Mouse (Mus musculus) neural tube, embryonic 14.5 days (tissue): ENCODE data around the gene Chst3. TPM values are rescaled to one million over a fixed set of nuclear protein-coding genes. Genes with fewer than 3 reads are reported as not detected.
A peak's percentile ranks its signal among the peaks of the same experiment; 100 is the strongest.
"Not testable (repeated sequence)": the region's sequence is repeated elsewhere in the genome, so short reads cannot be mapped to it uniquely, and the experiment has no call there.

Source experiments
- ATAC-seq: fragments of 200-750 bp; cut with Nextera tagmentation; 2 replicates; pipeline ENCODE4 v1.8.0; 2017; ENCODE audit warnings: low read depth, mild to moderate bottlenecking, moderate TSS enrichment, moderate library complexity
- H3K27ac ChIP-seq: fragments of 300-500 bp; sonication (generic); 2 replicates; pipeline ENCODE4 v1.5.1; 2014; ENCODE audit warnings: low read depth, mild to moderate bottlenecking, control low read depth, low read length, moderate library complexity, mixed read lengths
- H3K27me3 ChIP-seq: fragments of 300-500 bp; sonication (generic); 2 replicates; pipeline ENCODE4 v1.6.1; 2014; ENCODE audit warnings: low read length; ENCODE audit not compliant: control insufficient read depth, insufficient read depth
- H3K36me3 ChIP-seq: fragments of 300-500 bp; sonication (generic); 2 replicates; pipeline ENCODE4 v1.6.1; 2014; ENCODE audit warnings: low read length, mixed read lengths; ENCODE audit not compliant: control insufficient read depth, insufficient read depth
- H3K4me1 ChIP-seq: fragments of 300-500 bp; sonication (generic); 2 replicates; pipeline ENCODE4 v1.6.1; 2014; ENCODE audit warnings: low read length; ENCODE audit not compliant: control insufficient read depth, insufficient read depth
- H3K4me2 ChIP-seq: fragments of 300-500 bp; sonication (generic); 2 replicates; pipeline ENCODE4 v1.6.1; 2014; ENCODE audit warnings: mild to moderate bottlenecking, low read depth, low read length, control low read depth
- H3K4me3 ChIP-seq: fragments of 300-500 bp; sonication (generic); 2 replicates; pipeline ENCODE4 v1.5.1; 2014; ENCODE audit warnings: low read depth, low read length, control low read depth, mixed read lengths
- H3K9ac ChIP-seq: fragments of 300-500 bp; sonication (generic); replicated peaks from 2 replicates; pipeline ENCODE4 v1.6.1; 2014; ENCODE audit warnings: low read depth, mild to moderate bottlenecking, control low read depth, low read length, mixed read lengths
- H3K9me3 ChIP-seq: fragments of 300-500 bp; sonication (generic); 2 replicates; pipeline ENCODE4 v1.6.1; 2016; ENCODE audit warnings: low read length; ENCODE audit not compliant: control insufficient read depth
- WGBS: fragments of 180-500 bp; shearing (Covaris S2); extraction: QIAGEN DNeasy Blood & Tissue Kit; methylation state at CpG from one replicate; pipeline ENCODE4 v1.1.7; 2014; 5-methylcytosine and 5-hydroxymethylcytosine counted together
- polyA plus RNA-seq: library from polyadenylated mRNA; unstranded; fragments of >200 nt; fragmentation: Nextera tagmentation; extraction: Ambion mirVana; gene quantifications from 2 replicates; pipeline ENCODE4 v1.2.1, GENCODE M21; 2014

The Chst3 gene
- polyA plus RNA-seq, 1 experiment from 2014 or later = 0.79 TPM

GRCm38 (mm10) chr10:60196971-60197370 is 22.1 kb downstream of the Chst3 start:
- WGBS = 68% methylated on average over 5 of the region's 5 CpGs
- H3K4me1 ChIP-seq = peaks cover 30% of the 10 kb centered on the region
- H3K9me3 ChIP-seq = no peaks in the 10 kb centered on the region
- no peak overlapping the region for H3K9ac ChIP-seq
- ATAC-seq = no peak
- H3K4me2 ChIP-seq = no peak overlapping the region
- H3K27ac ChIP-seq = no peak overlapping the region
- no peaks in the 10 kb centered on the region for H3K27me3 ChIP-seq
- H3K4me3 ChIP-seq = no peak overlapping the region
- H3K36me3 ChIP-seq = no peaks in the 10 kb centered on the region

- Histone ChIP-seq H3K4me1 (peaks cover 32% of the 10 kb centered on the region), H3K27me3 (no peaks in the 10 kb centered on the region), H3K36me3 (no peaks in the 10 kb centered on the region), H3K4me2 (no peak overlapping the region), H3K27ac (peak overlapping the region; percentile 72), H3K9me3 (no peaks in the 10 kb centered on the region), H3K4me3 (no peak overlapping the region), H3K9ac (no peak overlapping the region)
- WGBS = 20% methylated on average over 4 of the region's 4 CpGs
- peak; percentile 60 for ATAC-seq
Observed at GRCm38 (mm10) chr10:60195087-60195486, 24.0 kb downstream of the Chst3 start.

GRCm38 (mm10) chr10:60193532-60194423 is 25.3 kb downstream of the Chst3 start:
- H3K9me3 ChIP-seq = no peaks in the 10 kb centered on the region
- ATAC-seq = peak; percentile 80
- no peak overlapping the region for H3K9ac ChIP-seq
- WGBS = 7% methylated on average over 19 of the region's 19 CpGs
- peaks cover 32% of the 10 kb centered on the region for H3K4me1 ChIP-seq
- H3K4me2 ChIP-seq = peak overlapping the region; percentile 31; the same call in 1 of the 2 replicates
- no peaks in the 10 kb centered on the region for H3K36me3 ChIP-seq
- no peaks in the 10 kb centered on the region for H3K27me3 ChIP-seq
- H3K27ac ChIP-seq = peak overlapping the region; percentile 72
- H3K4me3 ChIP-seq = no peak overlapping the region

- no peak overlapping the region for H3K27ac ChIP-seq
- WGBS = under 1% methylated on average over 17 of the region's 17 CpGs
- H3K36me3 ChIP-seq = no peaks in the 10 kb centered on the region
- peak overlapping the region; percentile 24; the same call in 1 of the 2 replicates for H3K4me3 ChIP-seq
- ATAC-seq = peak; percentile 39; the same call in 1 of the 2 replicates
- H3K9me3 ChIP-seq = no peaks in the 10 kb centered on the region
- peaks cover 32% of the 10 kb centered on the region for H3K4me1 ChIP-seq
- no peak overlapping the region; the same call in 1 of the 2 replicates for H3K9ac ChIP-seq
- no peaks in the 10 kb centered on the region for H3K27me3 ChIP-seq
- peak overlapping the region; percentile 60 for H3K4me2 ChIP-seq
Observed at GRCm38 (mm10) chr10:60191796-60192195, 27.3 kb downstream of the Chst3 start.

GRCm38 (mm10) chr10:60189534-60190186 is 29.4 kb downstream of the Chst3 start:
- Histone ChIP-seq H3K4me1 (peaks cover 22% of the 10 kb centered on the region), H3K4me3 (no peak overlapping the region), H3K9me3 (no peaks in the 10 kb centered on the region), H3K27ac (no peak overlapping the region), H3K9ac (no peak overlapping the region), H3K27me3 (no peaks in the 10 kb centered on the region), H3K4me2 (no peak overlapping the region), H3K36me3 (no peaks in the 10 kb centered on the region)
- WGBS = 80% methylated on average over 6 of the region's 6 CpGs
- no peak for ATAC-seq

GRCm38 (mm10) chr10:60186191-60186945 is 32.7 kb downstream of the Chst3 start:
- Histone ChIP-seq H3K9me3 (no peaks in the 10 kb centered on the region), H3K36me3 (no peaks in the 10 kb centered on the region), H3K4me3 (no peak overlapping the region), H3K27ac (no peak overlapping the region), H3K4me2 (no peak overlapping the region), H3K4me1 (0 out of 2 replicates have a peak, but pooled peaks cover 2% of the 10 kb centered on the region), H3K27me3 (no peaks in the 10 kb centered on the region), H3K9ac (no peak overlapping the region)
- WGBS = 88% methylated on average over 44 of the region's 44 CpGs
- no peak for ATAC-seq

GRCm38 (mm10) chr10:60185023-60185709 is 33.9 kb downstream of the Chst3 start:
- H3K4me1 ChIP-seq = 0 out of 2 replicates have a peak, but pooled peaks cover 2% of the 10 kb centered on the region
- H3K9me3 ChIP-seq = no peaks in the 10 kb centered on the region
- no peak overlapping the region for H3K4me3 ChIP-seq
- no peak overlapping the region for H3K4me2 ChIP-seq
- H3K27ac ChIP-seq = no peak overlapping the region
- 80% methylated on average over 10 of the region's 10 CpGs for WGBS
- no peaks in the 10 kb centered on the region for H3K36me3 ChIP-seq
- H3K9ac ChIP-seq = no peak overlapping the region
- peak; percentile 63; the same call in 1 of the 2 replicates for ATAC-seq
- H3K27me3 ChIP-seq = no peaks in the 10 kb centered on the region

- WGBS = 88% methylated on average over 9 of the region's 9 CpGs
- not testable (repeated sequence) for H3K27ac ChIP-seq, ATAC-seq, H3K36me3 ChIP-seq, H3K27me3 ChIP-seq, H3K9me3 ChIP-seq, H3K4me3 ChIP-seq, H3K9ac ChIP-seq, H3K4me2 ChIP-seq, H3K4me1 ChIP-seq
Observed at GRCm38 (mm10) chr10:60175306-60175705, 43.8 kb downstream of the Chst3 start.
